ENCODE assay signal across 38 mouse cellular contexts in the genomic region with DNA sequence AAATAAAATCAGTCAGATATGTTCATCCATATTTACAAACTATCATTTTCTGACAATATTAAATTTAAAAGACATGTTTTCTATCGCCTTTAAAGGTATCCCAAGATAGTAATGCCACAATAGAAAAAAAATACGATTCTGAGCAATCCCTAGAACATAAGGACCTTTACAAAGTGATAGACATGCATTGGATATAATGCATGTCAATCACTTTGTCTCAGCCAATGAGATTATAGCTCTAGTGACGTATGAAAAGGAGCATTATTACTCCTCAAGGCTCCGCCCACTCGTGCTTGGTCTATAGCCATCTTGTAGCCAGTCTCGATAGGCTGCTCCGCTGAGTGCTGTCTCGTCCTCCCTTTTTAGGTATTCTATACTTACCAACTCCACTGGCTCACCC. TPM values are rescaled to one million over a fixed set of nuclear protein-coding genes. Genes with fewer than 3 reads are reported as not detected.
"Had no signal": no experiment of that assay in that cellular context is flagged by ENCODE, and none has a peak within 500 bp of the region (broad histone marks: within the 10 kb centered on the region; RNA-seq: fewer than 3 reads in every experiment).

A gene (plus strand): TSS at position 301 of the 400 bp plus-strand sequence.

- H3K4me3 ChIP-seq: gastrocnemius, adult 2 months; heart, embryonic 10.5 days; heart, embryonic 12.5 days; hindbrain, embryonic 10.5 days; hindbrain, embryonic 12.5 days; intestine, embryonic 15.5 days; layer of hippocampus, adult 2 months; left cerebral cortex, adult 2 months; limb, embryonic 10.5 days; limb, embryonic 12.5 days; liver, embryonic 13.5 days had no signal

- H3K27ac ChIP-seq: gastrocnemius, adult 2 months; heart, embryonic 10.5 days; hindbrain, embryonic 10.5 days; hindbrain, embryonic 12.5 days; hindbrain, embryonic 14.5 days; intestine, embryonic 15.5 days; layer of hippocampus, adult 2 months; left cerebral cortex, adult 2 months; limb, embryonic 10.5 days; limb, embryonic 12.5 days; liver, embryonic 13.5 days had no signal

- H3K36me3 ChIP-seq: heart, embryonic 10.5 days; heart, embryonic 12.5 days; hindbrain, embryonic 10.5 days; hindbrain, embryonic 12.5 days; intestine, embryonic 15.5 days; limb, embryonic 10.5 days; limb, embryonic 12.5 days; liver, embryonic 13.5 days had no signal

- H3K4me1 ChIP-seq: heart, embryonic 10.5 days; heart, embryonic 12.5 days; hindbrain, embryonic 10.5 days; hindbrain, embryonic 12.5 days; intestine, embryonic 15.5 days; limb, embryonic 10.5 days; limb, embryonic 12.5 days; liver, embryonic 13.5 days had no signal

- H3K9ac ChIP-seq: heart, embryonic 12.5 days; hindbrain, embryonic 12.5 days; hindbrain, embryonic 14.5 days; intestine, embryonic 15.5 days; limb, embryonic 12.5 days; liver, embryonic 13.5 days had no signal

- DNase-seq: gastrocnemius, adult 2 months; gastrocnemius, postnatal 10 days; gastrocnemius, postnatal 25 days; heart, adult 18-20 months; heart, postnatal 10 days; heart, postnatal 4 days; kidney, adult 18-20 months; kidney, adult 8-10 months; kidney, postnatal 10 days; kidney, postnatal 4 days; liver; liver, embryonic 13.5 days had no signal

- H3K9me3 ChIP-seq: heart, embryonic 10.5 days; heart, embryonic 12.5 days; hindbrain, embryonic 10.5 days; hindbrain, embryonic 12.5 days; intestine, embryonic 15.5 days; limb, embryonic 10.5 days; limb, embryonic 12.5 days; liver, embryonic 13.5 days had no signal

- H3K27me3 ChIP-seq: heart, embryonic 12.5 days; hindbrain, embryonic 12.5 days; intestine, embryonic 15.5 days; limb, embryonic 12.5 days; liver, embryonic 13.5 days had no signal

RNA-seq across cellular contexts. Expression of the gene that starts here (rescaled TPM):
- total RNA-seq: gastrocnemius, adult 2 months; gastrocnemius, postnatal 10 days; gastrocnemius, postnatal 25 days; heart, adult 18-20 months; heart, adult 8-10 months; heart, postnatal 10 days; heart, postnatal 25 days; heart, postnatal 4 days; layer of hippocampus, adult 2 months; layer of hippocampus, postnatal 10 days; layer of hippocampus, postnatal 25 days; left cerebral cortex, adult 2 months; left cerebral cortex, postnatal 14 days; left cerebral cortex, postnatal 36 days had no signal
- polyA plus RNA-seq: gonadal fat pad, adult 2 months; heart, embryonic 10.5 days; heart, embryonic 12.5 days; heart, embryonic 14.5 days; heart, embryonic 16.5 days; hindbrain, embryonic 10.5 days; hindbrain, embryonic 12.5 days; hindbrain, embryonic 14.5 days; hindbrain, embryonic 16.5 days; inflammation-experienced regulatory T-cells, adult 6 months; intestine, embryonic 15.5 days; intestine, postnatal 0 days; kidney, embryonic 14.5 days; kidney, embryonic 16.5 days; limb, embryonic 12.5 days; limb, embryonic 14.5 days; liver, embryonic 11.5 days; liver, embryonic 13.5 days had no signal
